Mouse (Mus musculus): ENCODE data around the gene Jade3. TPM values are rescaled to one million over a fixed set of nuclear protein-coding genes. Genes with fewer than 3 reads are reported as not detected.

Gene Jade3
- polyA plus RNA-seq, 1 experiment from 2014 or later: 6.2 TPM

- Histone ChIP-seq H3K27ac (ENCODE audit: low read length) (no peak overlapping the region), H3K27me3 (replicated peaks; ENCODE audit: insufficient read depth, low read length) (no peaks in the 10 kb centered on the region), H3K9me3 (ENCODE audit: low read length) (no peaks in the 10 kb centered on the region), H3K4me2 (replicated peaks; ENCODE audit: low read depth, low read length) (no peak overlapping the region), H3K4me3 (ENCODE audit: low read depth, low read length) (no peak overlapping the region), H3K4me1 (ENCODE audit: insufficient read depth, low read depth, low read length) (no peaks in the 10 kb centered on the region), H3K9ac (replicated peaks; ENCODE audit: low read depth) (no peak overlapping the region), H3K36me3 (ENCODE audit: insufficient read depth, low read length) (no peaks in the 10 kb centered on the region)
- no peak for DNase-seq (ENCODE audit: low spot score)
- ATAC-seq: no peak
- TF ChIP-seq EP300 (IDR thresholded peaks at IDR 0.05): no peak
Observed at GRCm38 (mm10) chrX:20521578-20521977, 96.1 kb downstream of the Jade3 start.

GRCm38 (mm10) chrX:20532621-20533020, 107.1 kb downstream of the Jade3 start:
- 26% methylated on average over 1 of the region's 1 CpGs for WGBS

GRCm38 (mm10) chrX:20543867-20544266, 118.4 kb downstream of the Jade3 start:
- Histone ChIP-seq H3K36me3 (ENCODE audit: insufficient read depth, low read length) (no peaks in the 10 kb centered on the region), H3K27me3 (replicated peaks; ENCODE audit: insufficient read depth, low read length) (no peaks in the 10 kb centered on the region), H3K4me2 (replicated peaks; ENCODE audit: low read depth, low read length) (no peak overlapping the region), H3K27ac (ENCODE audit: low read length) (no peak overlapping the region), H3K9ac (replicated peaks; ENCODE audit: low read depth) (no peak overlapping the region), H3K4me1 (ENCODE audit: insufficient read depth, low read depth, low read length) (no peaks in the 10 kb centered on the region), H3K4me3 (ENCODE audit: low read depth, low read length) (no peak overlapping the region), H3K9me3 (ENCODE audit: low read length) (no peaks in the 10 kb centered on the region)
- DNase-seq (ENCODE audit: low spot score) (no peak), ATAC-seq (no peak)
- TF ChIP-seq EP300 (IDR thresholded peaks at IDR 0.05): no peak
- TF ChIP-seq CTCF (IDR thresholded peaks at IDR 0.05): no peak
- 83% methylated on average over 3 of the region's 3 CpGs for WGBS

More at GRCm38 (mm10) chrX:20532621-20533020, 107.1 kb downstream of the Jade3 start:
- Histone ChIP-seq H3K4me1 (ENCODE audit: insufficient read depth, low read depth, low read length) (no peaks in the 10 kb centered on the region), H3K9me3 (ENCODE audit: low read length) (no peaks in the 10 kb centered on the region), H3K36me3 (ENCODE audit: insufficient read depth, low read length) (no peaks in the 10 kb centered on the region), H3K27me3 (replicated peaks; ENCODE audit: insufficient read depth, low read length) (no peaks in the 10 kb centered on the region), H3K9ac (replicated peaks; ENCODE audit: low read depth) (no peak overlapping the region), H3K4me3 (ENCODE audit: low read depth, low read length) (no peak overlapping the region), H3K27ac (ENCODE audit: low read length) (no peak overlapping the region), H3K4me2 (replicated peaks; ENCODE audit: low read depth, low read length) (no peak overlapping the region)
- TF ChIP-seq EP300 (IDR thresholded peaks at IDR 0.05) (no peak), CTCF (IDR thresholded peaks at IDR 0.05) (no peak)
- DNase-seq (ENCODE audit: low spot score): no peak
- ATAC-seq: no peak

GRCm38 (mm10) chrX:20547609-20548008, 122.1 kb downstream of the Jade3 start:
- H3K27me3 ChIP-seq (replicated peaks; ENCODE audit: insufficient read depth, low read length): no peaks in the 10 kb centered on the region
- 30% methylated on average over 5 of the region's 5 CpGs for WGBS
- TF ChIP-seq CTCF (IDR thresholded peaks at IDR 0.05) (no peak), EP300 (IDR thresholded peaks at IDR 0.05) (no peak)
- H3K4me1 ChIP-seq (ENCODE audit: insufficient read depth, low read depth, low read length): no peaks in the 10 kb centered on the region
- peak overlapping the region; percentile 57 for H3K4me2 ChIP-seq (replicated peaks; ENCODE audit: low read depth, low read length)
- peak overlapping the region; percentile 79; the same call in 1 of the 2 replicates for H3K27ac ChIP-seq (ENCODE audit: low read length)
- no peaks in the 10 kb centered on the region for H3K36me3 ChIP-seq (ENCODE audit: insufficient read depth, low read length)
- H3K9me3 ChIP-seq (ENCODE audit: low read length): no peaks in the 10 kb centered on the region
- peak; percentile 84 for ATAC-seq
- DNase-seq (ENCODE audit: low spot score): peak; percentile 70
- H3K4me3 ChIP-seq (ENCODE audit: low read depth, low read length): peak overlapping the region; percentile 29
- no peak overlapping the region for H3K9ac ChIP-seq (replicated peaks; ENCODE audit: low read depth)

GRCm38 (mm10) chrX:20548011-20548879, 122.8 kb downstream of the Jade3 start:
- H3K36me3 ChIP-seq (ENCODE audit: insufficient read depth, low read length): no peaks in the 10 kb centered on the region
- H3K4me2 ChIP-seq (replicated peaks; ENCODE audit: low read depth, low read length): peak overlapping the region; percentile 57
- no peaks in the 10 kb centered on the region for H3K9me3 ChIP-seq (ENCODE audit: low read length)
- TF ChIP-seq EP300 (IDR thresholded peaks at IDR 0.05) (no peak; the same call in 1 of the 2 replicates), CTCF (IDR thresholded peaks at IDR 0.05) (no peak)
- H3K9ac ChIP-seq (replicated peaks; ENCODE audit: low read depth): peak overlapping the region; percentile 32; the same call in 1 of the 2 replicates
- no peaks in the 10 kb centered on the region for H3K27me3 ChIP-seq (replicated peaks; ENCODE audit: insufficient read depth, low read length)
- H3K27ac ChIP-seq (ENCODE audit: low read length): peak overlapping the region; percentile 79
- DNase-seq (ENCODE audit: low spot score) (peak; percentile 50), ATAC-seq (peak; percentile 83)
- H3K4me1 ChIP-seq (ENCODE audit: insufficient read depth, low read depth, low read length): no peaks in the 10 kb centered on the region
- 19% methylated on average over 23 of the region's 24 CpGs for WGBS
- peak overlapping the region; percentile 29 for H3K4me3 ChIP-seq (ENCODE audit: low read depth, low read length)

GRCm38 (mm10) chrX:20548880-20549440, 123.5 kb downstream of the Jade3 start:
- no peak for DNase-seq (ENCODE audit: low spot score)
- WGBS: 42% methylated on average over 1 of the region's 1 CpGs
- ATAC-seq: no peak
- no peaks in the 10 kb centered on the region for H3K36me3 ChIP-seq (ENCODE audit: insufficient read depth, low read length)
- no peaks in the 10 kb centered on the region for H3K4me1 ChIP-seq (ENCODE audit: insufficient read depth, low read depth, low read length)
- no peaks in the 10 kb centered on the region for H3K9me3 ChIP-seq (ENCODE audit: low read length)
- H3K27ac ChIP-seq (ENCODE audit: low read length): 0 out of 2 replicates have a peak overlapping the region, but pooled peaks have one; percentile 26
- TF ChIP-seq CTCF (IDR thresholded peaks at IDR 0.05): no peak
- no peak for TF ChIP-seq EP300 (IDR thresholded peaks at IDR 0.05)
- H3K27me3 ChIP-seq (replicated peaks; ENCODE audit: insufficient read depth, low read length): no peaks in the 10 kb centered on the region
- peak overlapping the region; percentile 57; the same call in 1 of the 2 replicates for H3K4me2 ChIP-seq (replicated peaks; ENCODE audit: low read depth, low read length)
- no peak overlapping the region for H3K9ac ChIP-seq (replicated peaks; ENCODE audit: low read depth)
- no peak overlapping the region for H3K4me3 ChIP-seq (ENCODE audit: low read depth, low read length)

Measured in lung, postnatal 0 days (tissue).